In genomic region chr11:105352954-105353890, GRCm38 (mm10) we compare ENCODE assay signal across 7 mouse cellular contexts.
DNase-seq lines count a peak whose midpoint lies in the region.

No protein-coding gene starts in this region.

- intact Hi-C loops in heart, postnatal 36 days (cut with DNase I) = loop anchor here (2.0 kb wide), 1 partner anchor 240 kb away; no protein-coding TSS in a partner anchor

- DNase-seq in MN1 (ENCODE audit: low spot score) = peak; percentile 31
- DNase-seq in adrenal gland, adult 8-10 months = peak; percentile 36
- DNase-seq in fat pad, adult 2 months (ENCODE audit: extremely low read depth, low read depth, low spot score) = peak; percentile 58
- peak; percentile 88 to 91 for DNase-seq in heart, postnatal 36 days
- DNase-seq in lung, adult 18-20 months = peak; percentile 76 to 83
- peak; percentile 64 for DNase-seq in yolk sac, embryonic 10.5 days (ENCODE audit: low spot score)
- DNase-seq in layer of hippocampus, adult 11-12 months (ENCODE audit: low spot score) = no peak
